Mouse (Mus musculus) retina, adult 2 months (tissue): Measurements from ENCODE around the gene Rbm28.
"Not testable (repeated sequence)": the region's sequence is repeated elsewhere in the genome, so short reads cannot be mapped to it uniquely, and the experiment has no call there.

ENCODE experiments used
- DNase-seq: peaks from one replicate; pipeline ENCODE4 v3.0.0-alpha.2; 2012; ENCODE audit warnings: low read depth, low spot score

The Rbm28 gene

DNA sequence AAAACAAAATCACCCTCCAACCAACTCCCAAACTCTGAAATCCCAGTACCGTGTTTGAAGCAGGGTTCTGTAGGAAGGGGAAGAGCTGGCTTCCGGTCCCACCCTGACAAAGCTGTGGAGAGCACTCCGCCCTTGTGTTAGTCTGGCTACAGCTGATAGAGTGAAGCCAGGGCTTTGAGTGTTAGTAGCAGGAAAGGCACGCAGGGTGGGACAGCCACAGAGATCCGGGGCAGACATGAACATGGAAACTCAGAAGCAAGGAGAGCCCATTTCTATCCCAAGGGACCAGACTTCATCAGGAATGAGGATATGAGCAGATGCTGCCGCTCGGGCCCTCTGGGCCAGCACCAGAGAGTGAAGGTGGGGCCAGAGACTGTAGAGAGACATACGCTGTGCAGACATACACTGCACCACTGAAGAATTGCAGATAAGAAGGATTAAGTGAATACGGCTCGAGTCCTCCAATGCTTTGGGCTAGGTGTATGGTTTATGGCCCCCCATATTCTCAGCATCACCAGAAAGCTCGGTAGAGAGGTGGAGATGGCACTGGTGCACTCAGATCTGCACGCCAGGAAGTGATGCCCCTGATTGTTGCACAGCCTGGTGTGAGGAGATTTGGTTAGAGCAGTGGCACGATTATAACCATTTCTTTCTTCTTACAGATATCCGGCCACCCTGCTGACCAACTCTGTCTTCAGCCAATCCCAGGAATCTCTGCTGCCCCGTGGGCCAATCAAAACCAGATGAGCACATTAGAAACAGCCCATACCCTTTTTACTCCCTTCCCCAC is 29.4 kb upstream of the Rbm28 start:
- no peak for DNase-seq

DNA sequence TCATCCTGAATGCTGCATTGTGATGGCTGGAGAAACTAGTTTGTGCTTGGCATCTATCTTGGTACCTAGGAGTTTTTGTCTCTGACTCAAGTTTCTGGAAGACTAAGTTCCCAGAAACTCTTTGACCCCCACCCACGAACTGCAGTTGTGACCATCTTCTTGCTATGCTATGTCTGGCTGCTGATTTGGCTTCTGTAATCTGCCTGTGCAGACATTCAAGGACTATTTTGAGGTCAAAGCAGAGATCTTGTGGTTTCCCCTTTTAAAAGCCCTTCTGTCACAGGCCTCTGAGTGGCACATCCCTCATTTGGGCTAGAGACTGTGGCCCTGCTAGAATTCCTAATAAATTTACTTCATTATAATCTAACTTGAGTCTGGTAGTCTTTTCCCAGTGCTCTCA is 23.1 kb upstream of the Rbm28 start:
- DNase-seq: no peak

DNA sequence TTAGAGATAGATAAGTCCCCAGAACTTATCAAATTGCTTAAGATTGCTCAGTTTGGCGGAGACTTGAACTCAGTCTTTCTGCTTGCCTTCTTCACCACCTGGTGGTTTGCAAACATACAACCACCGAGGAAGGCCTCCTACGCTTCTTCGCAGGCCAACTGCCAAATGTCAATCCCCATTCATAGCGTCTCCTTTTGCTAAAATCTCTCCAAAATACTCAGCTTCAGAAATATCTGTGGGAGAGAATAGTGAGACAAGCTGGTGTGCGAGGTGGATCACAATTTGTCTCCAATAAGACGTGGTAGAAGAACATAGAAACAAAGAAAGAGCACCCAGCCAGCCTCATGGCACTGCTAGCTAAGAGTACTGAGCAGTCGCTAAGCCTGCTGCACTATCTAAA is 15.0 kb upstream of the Rbm28 start:
- DNase-seq: no peak

DNA sequence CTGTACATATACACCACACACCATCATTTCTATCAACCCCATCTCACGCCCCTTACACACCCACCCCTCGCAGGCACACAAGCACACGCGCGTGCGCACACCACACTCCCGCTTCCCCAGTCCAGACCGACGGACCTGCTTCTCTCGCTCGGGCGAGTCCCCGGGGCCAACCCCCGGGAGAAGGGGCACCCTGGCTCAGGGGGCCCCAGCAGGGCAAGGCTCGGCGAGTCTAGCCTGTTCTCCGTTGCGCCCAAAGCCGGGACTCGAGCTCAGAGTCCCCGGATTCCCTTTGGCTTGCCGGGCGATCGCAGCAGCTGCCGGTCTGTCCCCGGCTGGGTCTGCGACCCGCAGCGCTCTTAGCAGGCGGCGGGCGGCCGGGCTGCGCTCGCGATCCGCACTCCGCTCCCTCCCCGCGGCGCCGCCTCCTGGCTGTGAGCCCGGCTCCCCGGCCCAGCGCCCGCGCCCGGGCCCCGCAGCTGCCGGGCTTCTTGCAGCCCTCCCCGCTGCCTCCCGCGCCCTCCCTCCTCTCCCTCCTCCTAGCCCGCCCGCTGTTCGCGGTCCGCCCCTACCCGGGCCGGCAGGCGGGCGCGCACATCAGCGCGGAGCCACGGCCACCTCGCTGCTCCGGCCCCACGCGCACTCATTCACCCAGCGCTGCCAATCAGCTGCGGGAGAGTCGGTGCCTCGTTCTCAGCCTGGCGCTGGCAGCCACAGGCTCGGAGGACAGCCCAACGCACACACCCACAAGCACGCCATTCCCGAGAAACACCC is 14.3 kb upstream of the Rbm28 start, which contains the start of gene Prrt4:
Gene Prrt4, minus strand, starts transcription at position 697 of the 771 bp plus-strand sequence.
- DNase-seq: no peak

DNA sequence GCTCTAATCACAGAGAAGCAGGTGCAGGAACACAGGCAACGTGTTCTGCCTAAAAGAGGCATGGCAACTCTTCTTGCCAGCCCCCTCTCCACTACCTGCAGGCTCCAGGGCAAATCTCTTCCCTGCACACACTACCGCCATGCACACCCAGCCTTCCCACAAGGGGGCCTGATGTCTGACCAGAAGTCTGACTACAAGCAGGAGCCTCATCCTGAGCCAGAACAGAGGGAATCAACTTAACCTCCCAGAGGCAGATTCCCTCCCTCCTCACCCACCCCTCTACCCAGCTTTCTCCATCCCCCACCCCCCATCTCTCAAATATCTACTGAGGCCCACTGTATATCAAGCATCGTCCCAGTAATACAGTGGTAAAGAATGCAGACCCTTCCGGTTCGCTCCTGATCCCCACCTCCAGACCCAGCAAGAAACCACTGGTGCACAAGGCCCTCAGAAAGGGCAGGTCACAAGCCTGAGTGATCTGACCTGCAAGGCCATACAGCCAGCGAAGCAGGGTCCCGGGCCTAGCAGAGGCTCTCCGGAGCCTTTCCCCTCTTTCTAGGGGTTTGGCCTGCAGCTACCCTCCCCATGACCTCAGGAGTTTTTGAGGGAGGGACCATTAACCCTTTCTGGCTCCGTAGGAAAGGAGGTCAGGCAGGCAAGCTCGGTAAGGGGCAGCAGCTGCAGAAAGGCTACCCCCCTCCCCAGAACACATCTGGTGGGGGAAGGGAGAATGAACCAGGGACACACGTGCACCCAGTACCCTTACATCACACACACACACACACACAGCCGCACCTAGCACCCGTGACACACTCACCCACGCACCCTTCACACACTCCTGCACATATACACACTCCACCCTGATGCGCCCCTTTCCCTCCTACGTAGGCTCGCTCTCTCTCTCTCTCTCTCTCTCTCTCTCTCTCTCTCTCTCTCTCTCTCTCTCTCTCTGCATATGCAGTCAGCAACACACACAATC is 13.4 kb upstream of the Rbm28 start:
- no peak for DNase-seq

DNA sequence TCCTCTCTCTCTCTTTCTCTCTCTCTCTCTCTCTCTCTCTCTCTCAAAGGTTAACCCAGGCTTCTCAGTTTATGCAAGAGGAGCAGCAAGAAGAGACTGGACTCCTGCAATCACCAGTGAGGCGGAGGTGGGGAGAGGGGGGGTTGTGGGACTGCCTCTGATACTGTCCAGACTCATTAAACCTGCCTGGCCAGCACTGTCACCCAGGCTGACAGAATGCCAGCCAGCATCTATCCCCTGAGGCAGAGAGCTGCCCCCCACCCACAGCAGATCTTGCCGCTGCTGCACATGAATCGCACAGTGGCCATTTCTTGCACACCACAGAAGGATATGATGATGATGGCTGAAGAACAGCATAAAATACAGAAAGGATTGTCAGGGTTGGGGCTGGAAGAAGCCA is 10.3 kb upstream of the Rbm28 start:
- DNase-seq: no peak

DNA sequence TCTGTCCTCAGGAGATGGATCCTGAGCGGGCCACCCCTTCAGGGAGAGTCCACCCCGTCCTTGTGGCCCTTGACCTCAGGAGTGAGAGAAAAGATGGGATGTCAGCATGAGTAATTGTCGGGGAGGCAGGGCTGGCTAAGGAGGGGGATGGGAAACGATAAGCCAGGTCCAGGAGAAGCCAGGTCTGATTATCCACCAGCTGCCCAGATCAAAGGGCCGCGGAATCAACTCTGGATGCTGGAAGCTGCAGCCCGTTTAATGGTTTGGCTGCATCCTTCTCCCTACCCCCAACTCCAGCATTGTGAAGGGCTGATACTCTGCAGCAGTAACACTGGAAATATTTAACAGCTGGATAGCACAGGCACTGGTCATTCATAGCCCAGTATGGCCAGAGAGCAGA is 9.6 kb upstream of the Rbm28 start:
- DNase-seq: no peak

DNA sequence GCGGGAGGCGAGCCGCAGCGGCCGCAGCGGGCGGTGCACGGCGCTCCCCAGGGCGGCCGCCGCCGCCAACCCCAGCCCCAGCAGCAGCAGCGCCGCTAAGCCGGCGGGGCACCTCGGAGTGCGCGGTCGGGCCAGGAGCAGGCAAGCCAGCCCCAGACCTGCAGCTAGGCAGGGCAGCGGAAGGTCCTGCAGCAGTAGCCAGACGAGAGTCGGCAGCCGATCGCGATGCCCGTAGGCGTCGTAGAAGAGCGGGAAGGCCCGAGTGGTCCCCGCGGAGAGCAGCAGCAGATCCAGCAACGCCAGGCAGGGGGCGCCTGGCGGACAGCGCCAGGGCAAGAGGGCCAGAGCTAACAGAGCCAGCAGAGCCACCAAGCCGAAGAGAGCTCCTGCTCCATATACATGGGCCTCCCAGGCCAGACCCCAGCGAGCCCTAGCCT is 6.2 kb upstream of the Rbm28 start:
- no peak for DNase-seq

DNA sequence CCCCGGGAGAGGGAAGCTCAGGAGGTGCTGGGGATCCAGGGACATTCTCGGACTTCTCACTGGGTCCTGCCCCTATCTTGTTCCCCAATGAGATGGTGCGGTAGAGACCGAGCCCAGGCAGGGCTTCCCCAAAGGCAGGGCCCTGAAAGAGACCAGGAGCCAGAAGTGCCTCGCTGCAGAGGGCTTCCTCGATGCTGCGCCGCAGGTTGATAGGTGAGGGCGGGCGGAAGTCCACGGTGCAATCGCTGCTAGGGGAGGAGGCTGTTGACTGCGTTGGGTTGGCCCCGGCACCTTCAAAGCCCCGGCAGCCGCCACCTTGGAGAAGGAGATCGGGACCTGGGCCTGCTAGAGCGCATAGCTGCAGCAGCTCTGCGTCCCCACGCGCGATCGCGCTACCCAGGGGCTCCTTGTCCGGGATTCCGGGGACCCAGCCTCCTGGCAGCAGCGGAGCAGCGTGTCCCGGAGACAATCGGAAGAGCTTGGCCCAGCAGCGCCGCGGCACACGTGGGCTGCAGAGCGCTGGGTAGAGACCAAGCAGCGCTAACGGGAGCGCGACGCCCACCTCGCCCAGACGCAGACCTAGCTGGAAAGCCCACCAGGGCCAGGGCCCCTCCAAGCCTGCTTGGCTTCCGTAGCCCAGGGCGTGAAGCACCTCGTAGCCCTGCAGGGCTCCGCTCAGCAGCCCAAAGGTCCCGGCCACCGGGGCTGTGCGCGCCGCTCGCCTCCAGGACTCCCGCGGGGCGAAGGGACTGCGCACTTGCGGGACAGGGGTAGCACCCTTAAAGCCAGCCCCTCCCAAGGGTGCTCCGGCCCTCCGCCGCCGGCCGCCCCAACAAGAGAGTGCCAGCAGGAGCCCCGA is 5.5 kb upstream of the Rbm28 start:
- DNase-seq: no peak

DNA sequence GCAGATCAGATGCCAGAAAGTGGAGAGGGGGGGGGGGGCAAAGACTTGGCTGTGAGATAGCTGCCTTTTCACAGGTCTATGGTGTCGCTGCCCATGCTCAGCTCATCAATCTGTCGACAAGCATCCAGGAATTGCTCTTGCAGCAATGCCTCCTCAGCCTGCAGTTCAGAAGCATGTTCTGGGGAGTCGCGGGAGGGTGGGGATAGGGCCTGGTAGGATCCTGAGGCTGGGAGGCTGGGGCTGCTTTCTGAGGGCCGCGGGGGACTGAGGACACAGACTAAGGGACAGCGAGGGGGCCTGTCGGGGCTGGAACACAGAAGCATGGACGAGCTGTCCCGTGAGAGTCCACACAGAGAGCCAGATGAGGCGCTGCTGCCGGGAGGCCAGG is 4.9 kb upstream of the Rbm28 start:
- no peak for DNase-seq

DNA sequence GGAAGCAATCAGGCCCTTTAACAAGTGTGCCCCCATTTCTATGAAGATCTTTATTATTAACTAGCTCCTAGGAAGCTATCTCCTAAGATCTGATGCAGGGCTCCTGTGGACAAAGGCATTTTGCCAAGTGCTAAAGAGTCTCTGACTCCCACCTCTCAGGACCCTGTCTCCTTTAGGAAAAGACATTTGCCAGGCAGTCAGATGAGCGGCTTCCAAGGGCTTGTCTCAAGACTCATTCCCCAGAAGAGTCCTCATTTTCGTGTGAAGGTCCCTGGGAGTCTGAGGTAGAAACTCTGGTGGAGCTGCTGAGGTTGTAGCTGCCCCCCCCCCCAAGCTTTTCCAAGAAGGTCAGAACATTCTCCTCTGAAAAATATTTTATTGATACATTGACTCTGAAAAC is 4.1 kb upstream of the Rbm28 start:
- no peak for DNase-seq

DNA sequence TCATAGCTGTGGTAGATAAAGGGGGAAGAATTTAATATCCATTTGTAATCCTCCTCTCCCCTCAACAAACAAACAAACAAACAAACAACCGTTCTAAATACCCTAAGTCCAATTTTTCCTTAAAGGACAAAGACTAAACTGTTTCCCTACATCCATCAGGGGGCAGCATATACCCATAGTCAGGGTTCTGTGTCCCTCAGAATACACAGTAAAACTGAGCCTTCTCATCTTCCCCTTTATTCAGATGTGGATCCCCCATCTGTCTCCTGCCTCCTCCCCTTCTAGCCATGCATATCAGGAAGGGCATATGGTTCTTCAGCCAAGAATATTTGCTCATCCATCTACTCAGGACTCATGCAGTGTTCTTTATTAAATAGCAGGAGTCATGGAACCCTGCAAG is 1.4 kb upstream of the Rbm28 start:
- no peak for DNase-seq

DNA sequence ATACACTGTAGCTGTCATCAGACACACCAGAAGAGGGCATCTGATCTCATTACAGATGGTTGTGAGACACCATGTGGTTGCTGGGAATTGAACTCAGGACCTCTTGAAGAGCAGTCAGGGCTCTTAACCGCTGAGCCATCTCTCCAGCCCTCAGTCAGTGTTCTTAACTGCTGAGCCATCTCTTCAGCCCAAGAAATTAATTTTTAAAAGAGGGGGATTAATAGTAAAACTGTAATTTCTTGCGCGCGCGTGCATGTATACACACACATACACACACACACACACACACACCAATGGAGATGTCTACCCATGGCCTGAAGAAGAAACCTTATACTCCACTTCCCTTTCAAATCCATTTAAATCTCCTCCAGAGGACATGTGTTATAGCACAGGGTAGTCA is 3.5 kb downstream of the Rbm28 start:
- DNase-seq: not testable (repeated sequence)

DNA sequence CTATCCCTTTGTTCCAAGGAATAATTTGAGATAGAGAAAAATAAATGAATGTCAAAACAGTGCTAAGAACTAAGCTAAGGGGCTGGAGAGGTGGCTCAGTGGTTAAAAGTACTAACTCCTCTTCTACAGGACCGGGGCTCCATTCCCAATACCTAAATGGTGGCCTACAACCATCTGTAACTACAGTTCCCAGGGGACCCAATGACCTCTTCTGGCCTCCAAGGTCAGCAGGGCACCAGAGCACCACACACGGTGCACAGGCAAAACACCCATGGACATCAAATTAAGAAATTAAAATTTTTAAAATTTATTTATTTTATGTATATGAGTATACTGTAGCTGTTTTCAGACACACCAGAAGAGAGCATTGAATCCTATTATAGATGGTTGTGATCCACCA is 4.0 kb downstream of the Rbm28 start:
- DNase-seq: no peak

DNA sequence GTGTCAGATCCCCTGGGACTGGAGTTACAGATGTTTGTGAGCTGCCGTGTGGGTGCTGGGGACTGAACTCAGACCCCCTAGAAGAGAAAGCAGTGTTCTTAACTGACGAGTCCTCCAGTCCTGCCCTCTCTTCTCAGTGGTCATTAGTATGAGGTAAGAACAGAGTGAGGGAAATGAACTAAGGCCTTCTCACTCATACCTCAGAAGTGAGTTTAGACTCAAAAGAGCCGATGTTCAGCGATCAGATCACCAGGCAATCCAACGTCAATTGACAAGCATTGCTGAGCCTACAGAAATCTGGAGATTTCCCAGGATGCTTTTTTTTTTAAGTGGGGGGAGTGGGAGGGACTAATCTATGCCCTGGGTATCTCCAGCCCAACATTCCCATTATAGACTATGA is 8.5 kb downstream of the Rbm28 start:
- no peak for DNase-seq

DNA sequence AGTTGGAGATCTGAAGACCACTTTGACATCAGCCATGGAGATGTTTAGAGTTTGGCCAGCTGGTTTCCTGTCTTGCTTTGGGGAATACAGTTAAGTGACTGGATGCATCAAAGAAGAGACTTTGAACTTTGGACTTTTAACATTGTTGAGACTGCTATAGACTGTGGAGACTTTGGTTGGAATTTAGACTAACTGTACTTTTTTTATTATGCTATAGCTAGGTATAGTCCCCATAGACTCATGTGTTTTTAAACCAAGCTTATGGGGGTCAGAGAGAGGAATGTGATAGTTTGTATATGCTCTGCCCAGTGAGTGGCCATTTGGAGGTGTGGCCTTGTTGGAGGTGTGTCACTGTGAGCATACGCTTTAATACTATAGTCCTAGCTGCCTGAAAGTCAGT is 14.8 kb downstream of the Rbm28 start:
- DNase-seq: no peak

DNA sequence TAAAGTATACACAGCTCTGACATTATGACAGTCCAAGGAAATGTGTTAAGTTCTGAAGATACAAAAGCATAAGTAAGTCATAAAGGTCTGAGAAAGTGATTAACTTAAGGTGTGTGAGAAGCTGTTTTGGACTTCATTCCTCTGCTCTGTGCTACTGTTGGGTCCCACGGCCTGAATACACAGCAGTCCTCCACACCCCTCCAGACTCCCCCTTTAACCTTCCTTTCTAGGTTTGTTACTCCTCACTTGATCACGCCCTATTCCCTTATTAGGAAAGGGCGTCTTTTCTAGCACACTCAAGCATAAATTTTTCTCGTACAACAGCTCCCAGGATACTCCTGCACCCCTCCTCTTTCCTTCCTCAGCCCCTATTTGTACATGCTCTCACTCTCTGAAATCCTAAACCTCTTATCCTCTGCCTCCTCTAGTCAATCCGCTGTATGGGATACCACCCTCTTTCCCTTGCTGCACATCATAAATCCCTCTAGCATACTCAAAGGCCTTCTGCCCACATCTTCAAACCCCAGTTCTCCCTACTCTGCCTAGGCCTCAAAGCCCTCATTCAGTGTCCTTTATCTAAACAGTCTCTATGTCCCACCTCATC is 17.3 kb downstream of the Rbm28 start:
- DNase-seq: no peak

DNA sequence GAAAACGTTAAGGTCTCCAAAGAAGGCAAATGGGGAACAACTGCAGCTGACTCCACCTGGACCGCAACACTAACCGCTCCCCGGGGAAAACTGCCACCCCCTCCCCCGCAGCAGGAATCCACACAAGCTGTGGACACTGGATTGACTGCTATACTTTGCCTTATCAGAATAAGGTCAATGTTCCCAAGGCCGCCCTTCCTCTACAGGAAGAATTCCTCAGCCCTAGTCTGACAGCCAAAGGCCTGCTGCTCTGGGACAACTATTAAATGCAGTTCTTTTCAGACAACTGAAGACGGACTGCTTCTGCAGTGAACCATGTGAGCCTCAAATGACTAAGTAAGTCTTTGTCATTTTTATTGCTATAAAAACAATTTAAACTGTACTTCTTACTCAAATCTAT is 18.2 kb downstream of the Rbm28 start:
- no peak for DNase-seq

DNA sequence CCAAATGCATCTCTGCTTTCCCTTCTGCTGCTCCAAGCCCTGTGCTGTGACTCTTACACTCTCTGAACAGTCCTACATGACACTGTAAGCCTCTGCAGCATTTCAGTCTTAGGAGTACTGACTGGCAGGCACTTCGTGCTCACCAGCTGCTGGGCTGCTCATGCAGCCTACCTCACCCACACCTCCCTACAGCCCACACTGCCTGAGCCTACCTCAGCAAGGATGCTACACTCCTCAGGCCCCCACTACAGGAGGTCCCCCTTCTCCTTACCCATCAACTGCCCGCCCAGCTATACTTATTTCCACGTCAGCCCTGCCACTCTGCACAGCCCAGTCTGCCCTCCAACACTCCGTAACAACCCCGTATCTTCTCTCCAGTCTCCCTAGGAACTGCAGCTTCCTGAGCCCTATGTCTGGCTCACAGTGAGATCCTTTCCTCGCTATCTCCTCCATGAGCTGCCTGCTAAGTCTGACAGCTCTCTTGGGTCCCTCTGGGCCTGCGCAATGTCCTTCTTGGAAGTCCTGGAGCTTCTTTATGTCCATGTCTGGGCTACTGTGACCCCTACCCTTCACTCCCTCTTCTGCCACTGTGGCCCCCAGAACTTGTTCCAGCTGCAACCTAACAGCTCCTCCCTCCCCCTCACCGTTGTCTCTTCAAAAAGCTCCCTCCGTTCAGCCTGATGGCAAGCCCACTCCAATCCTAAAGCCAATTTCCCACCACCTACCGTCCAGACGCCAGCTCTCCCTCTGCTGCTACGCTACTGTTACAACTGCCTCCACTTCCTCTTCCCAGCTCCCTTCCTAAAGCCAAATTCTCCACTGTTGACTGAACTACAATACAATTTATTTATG is 19.1 kb downstream of the Rbm28 start:
- DNase-seq: no peak

DNA sequence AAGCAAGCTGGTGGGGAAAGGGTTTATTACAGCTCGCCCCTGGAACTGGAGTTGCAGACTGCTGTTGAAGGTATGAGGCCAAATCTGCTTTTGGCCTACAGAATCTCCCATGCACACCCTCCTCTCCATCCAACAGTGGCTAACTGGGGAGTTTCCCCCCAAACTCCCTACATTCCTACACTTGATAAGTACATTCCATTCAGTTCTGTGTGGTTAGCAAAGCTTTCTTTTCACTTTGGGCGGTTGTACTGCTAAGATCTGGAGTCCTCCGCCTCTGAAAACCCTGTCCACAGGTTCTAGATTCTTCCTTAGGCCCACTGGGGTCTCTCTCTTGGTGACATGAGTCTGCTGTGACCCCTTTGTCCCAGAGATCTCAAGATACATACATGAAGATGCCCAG is 19.8 kb downstream of the Rbm28 start:
- no peak for DNase-seq
